Mouse (Mus musculus): ENCODE data around the gene H2afj. TPM values are rescaled to one million over a fixed set of nuclear protein-coding genes. Genes with fewer than 3 reads are reported as not detected.
"Not testable (repeated sequence)": the region's sequence is repeated elsewhere in the genome, so short reads cannot be mapped to it uniquely, and the experiment has no call there.

The H2afj gene
- 10 to 100 TPM; 74.5 to 81.9 TPM for total RNA-seq (2021)

DNA sequence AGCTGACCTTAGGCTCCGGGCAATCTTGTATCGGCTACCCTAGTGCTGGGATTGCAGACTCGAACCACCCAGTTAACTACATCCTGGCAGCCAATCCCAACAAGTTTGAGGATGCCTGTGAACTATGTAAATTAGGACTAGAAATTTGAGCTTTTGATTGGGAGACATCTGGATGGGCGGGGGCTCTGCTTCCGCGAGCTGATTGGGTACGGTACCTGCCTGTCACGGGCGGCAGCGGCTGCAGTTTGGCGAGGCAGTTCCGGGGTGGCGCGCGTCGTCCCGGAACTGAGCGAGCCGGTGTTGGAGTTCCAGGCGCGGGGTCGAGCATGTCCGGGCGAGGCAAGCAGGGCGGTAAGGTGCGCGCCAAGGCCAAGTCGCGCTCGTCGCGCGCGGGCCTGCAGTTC, at the start of gene H2afj:
Gene H2afj (plus strand): TSS at position 231 of the 404 bp plus-strand sequence.
- DNase-seq = peak; percentile 97 to 99

DNA sequence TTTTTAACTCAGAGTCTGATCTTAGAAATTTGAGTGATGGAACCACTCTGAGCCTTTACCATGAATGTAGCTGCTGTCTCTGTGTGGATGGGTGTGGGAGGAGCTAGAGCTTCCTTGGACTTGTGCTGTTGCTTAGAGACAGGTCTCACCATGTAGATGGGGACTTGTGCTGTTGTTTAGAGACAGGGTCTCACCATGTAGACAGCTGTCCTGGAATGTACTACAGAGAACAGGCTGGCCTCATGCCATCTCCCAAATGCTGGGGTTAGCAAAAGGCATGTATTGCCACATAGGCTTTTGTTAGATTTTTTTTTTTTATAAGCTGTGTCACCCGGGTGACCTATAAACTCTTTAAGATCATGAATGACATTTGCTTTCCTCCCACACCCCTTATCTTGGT, 44.1 kb upstream of the H2afj start:
- no peak for DNase-seq

DNA sequence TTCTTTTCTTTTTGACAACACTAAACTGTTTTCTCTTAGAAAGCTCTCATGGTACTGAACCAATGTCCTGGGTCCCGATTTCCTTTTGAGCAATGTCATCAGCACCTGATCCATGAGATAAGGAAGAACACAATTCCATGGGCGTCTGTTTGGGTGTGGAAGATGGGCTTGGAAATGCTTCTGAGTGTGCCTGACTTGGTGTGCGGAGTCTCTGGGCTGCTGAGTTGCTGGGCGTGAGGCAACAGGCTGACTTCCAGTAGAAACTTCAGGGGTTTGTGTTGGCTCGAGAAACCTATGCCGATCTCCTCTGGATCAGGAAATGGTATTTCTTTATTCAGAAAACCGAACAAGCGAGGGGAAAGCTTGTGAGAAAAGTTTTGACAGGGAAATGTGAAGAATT, 38.9 kb upstream of the H2afj start:
- no peak for DNase-seq

DNA sequence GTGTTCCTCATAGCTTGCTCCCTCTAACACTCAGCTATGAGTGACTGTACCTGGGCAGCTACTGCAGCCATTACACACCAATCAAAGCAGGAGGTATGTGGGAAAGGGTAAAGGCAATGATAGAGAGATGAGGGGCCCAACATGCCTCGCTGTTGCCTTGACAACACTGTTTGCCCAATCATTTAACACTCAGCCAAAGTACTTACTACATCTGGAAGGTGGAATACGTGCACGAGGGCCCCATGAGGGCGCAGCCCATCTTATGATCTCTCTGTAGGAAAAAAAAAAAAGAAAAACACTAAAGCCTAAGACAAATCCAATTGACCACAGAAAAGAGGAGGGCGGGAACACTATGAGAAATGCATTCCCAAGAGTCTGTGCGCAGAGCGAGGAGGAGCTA, 38.2 kb upstream of the H2afj start:
- no peak for DNase-seq

DNA sequence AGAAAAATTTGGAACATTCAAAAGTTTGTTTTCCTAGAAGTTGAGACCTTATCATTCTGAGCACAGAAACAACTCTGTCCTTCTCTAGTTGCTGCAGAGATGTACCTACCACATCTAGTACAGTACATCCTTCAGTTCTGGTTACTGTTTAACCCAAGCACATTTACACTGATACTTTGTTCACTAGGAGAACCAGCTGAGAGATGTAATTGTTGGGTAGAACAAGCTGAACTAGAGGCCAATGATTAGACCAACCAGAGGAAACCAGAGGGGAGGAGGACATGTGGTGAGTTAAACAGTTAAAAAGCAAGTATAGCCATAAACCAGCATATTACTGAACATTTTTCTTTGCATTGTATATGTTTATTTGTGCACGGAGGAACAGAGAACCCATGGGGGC, 31.7 kb upstream of the H2afj start:
- DNase-seq = no peak

DNA sequence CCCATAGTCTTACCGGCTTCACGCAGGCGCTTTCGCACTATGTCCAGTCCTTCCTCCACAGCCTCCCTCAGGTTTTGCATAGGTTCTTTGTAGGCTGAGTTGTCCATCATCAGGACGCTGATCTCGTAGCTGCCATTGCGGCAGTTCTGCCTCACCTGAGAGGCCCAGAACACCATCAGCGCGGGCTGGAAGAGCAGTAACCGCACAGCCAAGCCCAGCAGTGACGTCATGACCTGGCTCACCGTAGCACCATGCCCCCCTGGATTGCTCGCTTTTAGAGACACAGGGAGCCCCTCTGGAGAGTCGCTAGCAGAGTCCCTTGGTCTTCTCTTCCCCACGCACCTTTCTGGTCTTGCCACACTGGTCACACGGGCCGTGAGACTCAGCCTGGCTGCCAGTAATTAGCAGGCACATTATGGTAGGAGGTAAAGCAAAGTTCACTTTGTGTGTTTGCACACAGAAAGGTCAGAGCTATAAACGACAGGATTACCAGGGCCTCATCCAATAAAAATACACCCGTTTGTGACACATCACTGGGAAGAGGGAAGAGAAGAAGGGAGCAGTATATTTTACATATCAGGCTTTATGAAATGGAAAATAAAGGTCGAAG, 26.6 kb upstream of the H2afj start, which contains the start of gene Gucy2c:
Gene Gucy2c (minus strand): TSS at position 389 of the 610 bp plus-strand sequence.
- DNase-seq = no peak

DNA sequence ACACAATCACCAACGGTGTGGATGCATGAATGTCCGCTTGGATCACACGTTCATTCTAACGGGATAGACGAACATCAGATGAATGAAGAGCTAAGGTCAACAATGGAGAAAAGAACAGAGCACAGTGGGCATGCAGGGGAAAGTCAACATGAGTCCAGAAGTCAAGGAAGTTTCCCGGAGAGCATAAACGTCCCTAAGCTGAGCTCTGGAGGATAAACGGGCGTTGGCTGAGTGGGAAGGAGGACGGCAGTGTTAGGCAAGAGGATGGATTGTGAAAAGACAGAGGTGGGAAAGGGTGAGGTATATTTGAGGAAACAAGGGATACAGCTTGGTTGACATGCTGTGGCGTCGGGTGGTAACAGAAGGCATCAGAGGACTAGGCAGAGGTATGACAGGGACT, 25.9 kb upstream of the H2afj start:
- no peak for DNase-seq

DNA sequence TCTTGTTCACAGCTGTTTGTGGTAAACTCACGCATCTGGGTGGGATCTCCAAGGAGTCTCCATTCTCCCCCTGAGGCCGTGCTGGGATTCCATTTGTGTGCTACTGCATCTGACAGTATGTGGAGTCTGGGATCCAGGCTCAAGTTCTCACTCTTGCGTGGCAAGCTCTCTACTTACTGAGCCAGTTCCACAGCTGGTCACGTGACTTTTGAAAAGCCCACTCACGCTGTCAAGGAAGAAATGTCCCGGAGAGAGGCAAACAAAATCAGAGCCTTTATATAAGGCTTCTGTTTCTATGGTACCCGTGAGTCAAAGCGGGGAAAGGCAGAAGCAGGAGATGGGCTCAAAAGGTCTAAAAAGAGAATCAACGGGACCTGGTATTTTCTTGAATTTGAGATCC, 25.3 kb upstream of the H2afj start:
- no peak for DNase-seq

DNA sequence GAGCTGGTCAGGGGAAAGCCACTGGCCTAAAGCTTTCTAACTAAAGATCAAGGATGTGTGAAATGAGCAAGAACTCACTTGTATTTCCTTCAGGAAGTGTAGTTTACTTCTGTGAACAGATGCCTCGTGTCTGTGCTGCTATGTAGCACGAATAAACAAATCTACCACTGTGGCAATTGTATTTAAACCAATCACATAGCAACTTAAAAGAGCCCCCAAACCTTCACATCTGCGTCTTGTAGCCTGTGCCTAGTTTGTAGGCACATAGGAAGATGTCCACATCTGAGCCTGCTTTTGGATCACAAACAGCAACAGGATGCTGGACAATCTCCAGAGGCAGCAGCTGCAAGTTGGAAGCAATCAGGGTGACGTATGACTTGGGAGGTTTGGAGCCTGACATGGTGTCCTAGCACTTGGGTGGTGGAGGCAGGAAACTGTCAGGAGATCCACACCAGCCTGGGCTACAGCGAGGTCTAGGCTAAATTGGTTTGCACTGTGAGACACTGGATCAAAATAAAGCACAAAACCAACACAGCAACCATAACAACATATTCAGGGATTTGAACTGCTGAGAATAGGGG, 18.6 kb upstream of the H2afj start:
- no peak for DNase-seq

DNA sequence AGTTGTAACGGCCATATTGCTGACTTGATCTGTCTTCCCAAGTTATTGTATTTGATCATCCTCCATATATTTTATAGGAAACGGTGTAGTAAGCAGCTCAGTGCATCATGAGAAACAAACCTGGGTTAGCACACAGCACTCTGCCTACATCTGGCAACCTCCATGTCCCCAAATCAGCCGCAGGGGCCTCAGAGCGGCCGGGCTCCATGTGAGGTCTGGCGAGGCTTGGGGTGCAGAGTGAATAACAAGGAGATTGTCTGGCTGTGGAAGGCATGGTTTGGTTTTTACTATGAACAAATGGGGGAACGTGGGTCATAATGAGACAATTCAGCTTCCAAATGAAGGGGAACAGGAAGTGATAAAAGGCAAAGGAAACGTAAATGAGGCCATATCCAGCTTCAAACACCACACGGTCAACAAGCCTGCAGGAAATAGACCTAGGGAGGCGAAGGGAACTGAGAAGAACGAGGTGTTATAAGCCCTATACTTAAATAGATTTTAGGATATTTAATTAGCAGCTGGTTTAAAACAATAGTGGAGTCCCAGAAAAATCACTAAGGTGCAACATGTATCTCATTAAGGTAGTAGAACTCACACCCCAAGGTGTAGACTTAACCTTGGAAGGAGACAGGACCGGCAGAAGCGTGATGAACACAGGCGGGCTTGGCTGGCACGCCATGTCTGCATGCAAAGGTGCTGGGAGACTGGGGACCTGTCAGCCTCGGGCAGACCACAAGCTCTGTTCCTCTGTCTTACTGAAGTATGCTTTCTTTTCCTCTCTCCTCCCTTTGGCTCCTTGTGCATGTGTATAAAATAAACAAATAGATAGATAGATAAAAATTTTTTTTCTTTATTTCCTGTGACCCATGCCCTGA, 14.9 kb upstream of the H2afj start:
- DNase-seq = no peak

DNA sequence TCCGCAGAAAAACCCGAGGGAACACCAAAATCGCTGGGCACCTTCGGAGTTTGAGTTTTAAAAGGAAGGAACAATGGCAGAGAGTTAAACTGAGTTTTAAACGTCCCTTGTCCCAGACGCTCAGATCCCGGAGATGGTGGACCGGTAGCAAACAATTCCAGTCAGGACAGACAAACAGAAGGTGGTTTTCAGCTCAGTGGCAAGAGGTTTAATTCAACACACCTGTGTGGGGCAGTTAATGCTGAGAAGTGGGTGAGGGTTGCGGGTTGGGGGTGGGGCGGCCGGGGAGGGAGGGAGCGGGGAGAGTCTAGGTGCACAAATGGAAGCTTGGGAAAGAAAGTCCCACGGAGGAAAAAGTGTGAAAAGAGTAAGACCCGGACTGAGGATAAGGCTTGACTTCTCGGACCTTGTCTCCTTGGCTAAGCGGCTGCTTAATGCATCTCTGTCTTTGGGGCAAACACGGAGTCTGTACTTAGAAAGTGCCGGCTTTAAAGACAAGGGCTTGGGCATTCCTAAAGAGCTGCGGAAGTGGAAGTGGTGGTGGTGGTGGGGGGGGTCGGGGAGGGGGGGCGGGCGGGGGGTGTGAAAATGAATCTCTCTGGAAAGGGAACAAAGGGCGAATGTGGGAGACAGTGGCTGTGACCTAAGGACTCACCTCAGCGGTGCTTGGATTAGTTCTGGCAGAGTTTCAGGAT, 14.1 kb upstream of the H2afj start:
- DNase-seq = no peak

DNA sequence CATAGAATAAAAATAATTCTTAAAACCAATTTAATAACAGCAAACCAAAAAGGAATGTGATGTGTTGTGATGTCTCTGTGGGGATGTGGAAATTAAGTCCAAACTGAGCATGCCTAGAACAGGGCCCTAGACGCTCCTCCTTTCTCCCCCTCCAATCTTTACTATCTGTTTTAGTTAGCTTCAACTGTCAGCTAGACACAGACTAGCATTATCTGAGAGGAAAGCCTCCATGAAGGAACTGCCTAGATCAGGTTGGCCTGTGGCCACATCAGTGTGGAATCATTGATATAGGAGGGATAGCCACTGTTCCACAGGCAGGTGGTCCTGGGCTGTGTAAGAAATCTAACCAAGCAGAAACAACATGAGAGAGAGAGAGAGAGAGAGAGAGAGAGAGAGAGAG, 12.9 kb upstream of the H2afj start:
- DNase-seq = no peak

DNA sequence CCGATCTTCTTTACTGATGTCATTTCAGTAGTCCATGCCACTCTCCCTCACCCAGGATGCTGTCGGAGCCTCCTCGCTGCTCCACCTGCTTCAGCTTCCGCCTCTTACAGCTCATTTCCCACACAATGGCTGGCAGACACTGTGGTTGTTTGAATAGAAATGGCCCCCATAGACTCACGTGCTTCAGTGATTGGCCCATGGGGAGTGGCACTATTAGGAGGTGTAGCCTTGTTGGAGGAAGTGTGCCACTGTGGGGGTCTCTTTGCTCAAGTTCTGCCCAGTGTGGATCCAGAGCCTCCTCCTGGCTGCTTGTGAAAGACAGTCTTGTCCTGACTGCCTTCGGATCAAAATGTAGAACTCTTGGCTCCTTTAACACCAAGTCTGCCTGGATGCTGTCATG, 12.2 kb upstream of the H2afj start:
- DNase-seq = no peak

DNA sequence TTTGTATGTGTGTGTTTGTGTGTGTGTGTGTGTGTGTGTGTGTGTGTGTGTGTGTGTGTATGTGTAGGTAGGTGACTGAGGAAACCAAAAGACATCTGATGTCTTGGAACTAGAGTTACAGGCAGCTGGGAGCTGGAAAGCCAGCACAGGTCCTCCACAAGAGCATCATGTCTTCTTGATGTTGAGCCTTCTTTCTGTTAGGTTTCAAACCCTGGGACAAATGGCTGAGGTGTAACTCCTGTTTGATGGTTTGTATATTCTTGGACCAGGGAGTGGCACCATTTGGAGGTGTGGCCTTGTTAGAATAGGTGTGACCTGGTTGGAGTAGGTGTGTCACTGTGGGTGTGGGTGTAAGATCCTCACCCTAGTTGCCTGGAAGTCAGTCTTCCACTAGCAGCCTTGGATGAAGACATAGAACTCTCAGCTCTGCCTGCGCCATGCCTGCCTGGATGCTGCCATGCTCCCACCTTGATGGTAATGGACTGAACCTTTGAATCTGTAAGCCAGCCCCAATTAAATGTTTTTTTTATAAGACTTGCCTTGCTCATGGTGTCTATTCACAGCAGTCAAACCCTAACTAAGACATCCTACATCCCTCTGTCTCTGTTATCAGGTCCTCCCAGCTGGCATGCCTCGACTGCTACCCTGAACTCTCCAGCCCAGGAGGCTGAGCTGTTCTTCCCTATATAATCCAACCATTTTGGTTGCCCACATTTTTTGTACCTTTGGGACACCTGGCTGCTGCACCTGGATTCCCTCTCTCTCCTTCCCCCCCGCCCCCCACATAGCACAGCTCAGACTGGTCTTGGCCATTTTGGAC, 10.0 kb upstream of the H2afj start:
- not testable (repeated sequence) for DNase-seq

DNA sequence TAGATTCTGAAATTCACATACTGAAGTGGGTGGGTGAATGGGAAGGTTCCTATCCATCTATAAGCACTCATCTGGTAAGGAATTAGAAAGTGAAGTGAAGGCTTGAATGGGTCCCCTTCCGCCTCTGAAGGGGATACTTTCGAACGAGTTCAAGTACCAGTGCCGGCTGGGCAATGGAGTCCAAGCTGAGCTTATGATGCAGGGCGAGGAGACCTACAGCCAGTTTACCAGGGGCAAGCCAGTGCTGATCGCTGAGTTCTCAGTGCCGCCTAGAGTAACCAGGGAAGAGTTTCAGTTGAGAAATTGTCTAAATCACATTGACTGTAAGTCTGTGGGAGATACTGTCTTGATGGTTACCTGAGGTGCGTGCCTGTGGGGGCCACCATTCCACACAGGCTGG, 7.3 kb upstream of the H2afj start:
- no peak for DNase-seq

DNA sequence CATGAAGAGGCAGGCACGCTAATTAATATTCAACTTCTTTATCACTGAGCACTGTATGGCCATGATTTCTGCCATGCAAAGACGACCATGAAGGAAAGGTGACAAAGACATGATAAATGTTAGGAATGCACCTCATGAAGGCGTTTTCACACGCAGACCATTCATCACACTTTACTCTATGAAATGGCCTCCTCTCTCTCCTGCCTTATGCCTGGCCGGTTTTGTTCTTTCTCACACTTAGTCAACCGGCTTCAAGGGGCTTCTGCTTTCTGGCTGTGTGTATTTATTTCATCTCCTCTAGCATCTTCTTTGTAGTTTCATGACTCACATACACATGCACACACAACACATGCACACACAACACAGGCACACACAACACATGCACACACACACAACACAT, 6.8 kb upstream of the H2afj start:
- DNase-seq = no peak

DNA sequence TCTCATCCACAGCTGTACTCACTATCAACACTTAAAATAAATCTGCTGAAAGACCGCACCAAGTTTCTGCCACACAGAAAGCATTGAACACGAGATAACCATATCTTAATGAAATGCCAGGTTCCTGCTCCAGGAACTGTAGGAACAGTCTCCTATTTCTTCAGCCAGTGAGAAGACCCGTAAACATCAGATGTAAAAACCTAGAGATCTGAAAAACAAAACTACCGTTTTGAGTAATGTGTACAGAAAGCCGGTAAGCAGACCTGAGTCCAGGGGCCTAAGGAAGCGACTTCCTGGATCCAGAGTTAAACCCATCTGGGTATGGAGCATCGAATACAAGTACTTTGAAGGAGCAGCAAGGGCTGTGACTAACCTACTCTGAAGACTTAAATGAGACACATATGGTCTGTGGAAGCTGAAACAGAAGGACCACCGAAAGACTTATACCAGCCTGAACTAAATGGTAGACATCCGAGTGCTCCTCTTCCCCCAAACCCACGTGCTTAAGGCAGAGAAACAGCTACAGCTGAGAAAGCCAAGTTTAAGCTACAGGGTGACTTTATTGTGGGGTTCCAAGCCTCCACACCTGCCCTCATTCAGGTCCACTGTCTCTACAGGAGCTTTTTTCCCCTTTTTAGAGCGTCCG, 4.8 kb upstream of the H2afj start:
- no peak for DNase-seq

DNA sequence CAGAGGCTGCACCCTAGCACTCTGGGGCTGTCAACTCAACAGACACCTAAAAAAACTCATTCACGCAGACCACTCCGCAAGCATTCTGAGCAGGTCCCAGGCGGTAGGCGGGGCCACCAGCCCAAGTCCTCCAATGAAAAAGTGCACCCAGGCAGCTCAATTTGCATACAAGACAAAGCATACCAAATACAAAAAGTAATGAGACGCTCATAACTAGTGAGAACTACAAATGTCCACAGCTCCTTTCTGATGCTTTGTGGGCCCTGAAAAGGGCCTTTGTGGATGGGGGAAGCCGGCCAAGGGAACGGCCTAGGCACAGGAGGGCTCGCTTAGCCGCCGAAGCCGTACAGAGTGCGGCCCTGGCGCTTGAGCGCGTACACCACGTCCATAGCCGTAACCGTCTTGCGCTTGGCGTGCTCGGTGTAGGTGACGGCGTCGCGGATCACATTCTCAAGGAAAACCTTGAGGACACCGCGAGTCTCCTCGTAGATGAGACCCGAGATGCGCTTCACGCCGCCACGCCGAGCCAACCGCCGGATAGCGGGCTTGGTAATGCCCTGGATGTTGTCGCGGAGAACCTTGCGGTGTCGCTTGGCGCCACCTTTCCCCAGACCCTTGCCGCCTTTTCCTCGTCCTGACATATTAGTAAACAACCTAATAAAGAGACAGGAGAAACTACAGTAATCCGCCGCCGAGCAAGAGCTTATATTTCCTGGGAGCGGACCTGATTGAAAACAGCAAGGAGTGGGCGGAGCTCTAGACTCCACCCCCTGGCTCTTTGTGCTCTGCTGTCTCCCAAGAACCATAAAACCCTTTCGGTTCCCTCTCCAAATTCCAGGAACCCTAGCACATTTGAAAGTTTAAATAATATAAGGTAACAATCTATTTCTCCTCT, 4.1 kb upstream of the H2afj start, which contains the start of gene Hist4h4:
Gene Hist4h4 (minus strand): TSS at position 677 of the 895 bp plus-strand sequence.
- DNase-seq = peak; percentile 94 to 97

DNA sequence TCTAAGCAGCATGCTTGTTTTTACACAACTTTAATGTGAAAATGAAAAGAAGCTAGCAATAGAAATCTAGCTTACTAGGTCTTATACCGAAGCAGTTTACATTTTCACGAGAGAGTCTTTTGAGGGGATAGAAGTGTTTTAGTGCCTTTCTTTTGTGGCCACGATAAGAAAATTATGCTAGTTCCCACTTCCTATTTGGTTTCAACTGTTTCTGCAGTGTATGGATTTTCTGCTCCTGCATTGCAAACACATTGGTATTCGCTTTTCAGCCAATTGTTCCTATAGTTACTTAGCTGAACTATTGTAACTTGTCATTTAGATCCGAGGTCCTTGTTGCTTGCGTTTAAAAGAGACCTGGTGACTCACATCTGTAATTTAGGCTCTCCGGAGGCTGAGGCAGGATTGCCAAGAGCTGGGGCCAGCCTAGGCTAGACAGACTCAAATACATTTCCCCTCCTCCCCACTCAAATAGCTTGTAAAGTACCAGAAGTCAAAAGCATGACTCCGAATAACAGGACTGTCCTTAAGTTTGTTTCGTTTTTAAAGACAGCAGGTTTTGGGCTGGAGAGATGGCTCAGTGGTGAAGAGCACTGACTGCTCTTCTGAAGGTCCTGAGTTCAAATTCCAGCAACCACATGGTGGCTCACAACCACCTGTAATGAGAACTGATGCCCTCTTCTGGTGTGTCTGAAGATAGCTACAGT, 3.2 kb upstream of the H2afj start:
- DNase-seq = no peak

DNA sequence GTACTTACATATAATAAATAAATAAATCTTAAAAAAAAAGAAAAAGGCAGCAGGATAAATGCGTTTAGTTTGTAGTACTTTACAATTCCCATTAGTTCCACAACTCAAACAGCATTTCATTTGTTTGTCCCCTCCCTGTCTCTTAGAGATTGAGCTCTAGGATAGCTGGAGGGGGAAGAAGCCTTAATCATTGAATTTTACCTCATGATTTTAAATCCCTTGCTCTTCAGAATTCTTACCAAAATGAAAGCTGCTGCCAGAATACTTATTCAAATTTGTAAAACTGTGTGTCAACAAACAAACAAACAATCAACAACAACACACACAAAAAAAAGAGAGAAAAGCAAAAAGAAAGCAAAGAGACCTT, 2.7 kb upstream of the H2afj start:
- DNase-seq = no peak
